Comparison of ENCODE assay signal across 28 mouse cellular contexts in genomic region chr15:24911466-24911865, GRCm38 (mm10).
DNase-seq lines count a peak whose midpoint lies in the region; ATAC-seq and TF ChIP-seq lines count a peak whose summit lies in the region.
"Had no signal": no experiment of that assay in that cellular context is flagged by ENCODE, and none has a peak within 500 bp of the region (broad histone marks: within the 10 kb centered on the region; RNA-seq: fewer than 3 reads in every experiment).

No protein-coding gene starts in this region.

- H3K4me1 ChIP-seq in hindbrain, embryonic 11.5 days (replicated peaks; ENCODE audit: control insufficient read depth, insufficient read depth, low read length): no peaks in the 10 kb centered on the region
- no peaks in the 10 kb centered on the region for H3K4me1 ChIP-seq in hindbrain, embryonic 16.5 days (ENCODE audit: control insufficient read depth, insufficient read depth, low read depth, low read length)
- H3K4me1 ChIP-seq in midbrain, embryonic 14.5 days (ENCODE audit: control insufficient read depth, insufficient read depth, low read length): no peaks in the 10 kb centered on the region
- H3K4me1 ChIP-seq in midbrain, embryonic 11.5 days (ENCODE audit: control insufficient read depth, insufficient read depth, low read length): no peaks in the 10 kb centered on the region
- H3K4me1 ChIP-seq in midbrain, postnatal 0 days (ENCODE audit: insufficient read depth, low read length): no peaks in the 10 kb centered on the region
- H3K4me1 ChIP-seq: embryonic facial prominence, embryonic 12.5 days; heart, embryonic 13.5 days; kidney, embryonic 15.5 days; limb, embryonic 13.5 days; lung, embryonic 15.5 days; neural tube, embryonic 12.5 days had no signal

- H3K4me3 ChIP-seq in hindbrain, embryonic 11.5 days (ENCODE audit: low read depth, low read length): no peak overlapping the region
- H3K4me3 ChIP-seq in hindbrain, embryonic 16.5 days (ENCODE audit: low read length): no peak overlapping the region
- no peak overlapping the region for H3K4me3 ChIP-seq in midbrain, embryonic 14.5 days (replicated peaks; ENCODE audit: low read depth, low read length)
- no peak overlapping the region for H3K4me3 ChIP-seq in midbrain, embryonic 11.5 days (ENCODE audit: low read depth, low read length)
- H3K4me3 ChIP-seq in midbrain, postnatal 0 days (ENCODE audit: low read depth, low read length): no peak overlapping the region
- H3K4me3 ChIP-seq: embryonic facial prominence, embryonic 12.5 days; gastrocnemius, adult 2 months; heart, embryonic 13.5 days; kidney, embryonic 15.5 days; limb, embryonic 13.5 days; lung, embryonic 15.5 days; midbrain, embryonic 12.5 days; myocyte; neural tube, embryonic 12.5 days had no signal

- WGBS in hindbrain, embryonic 11.5 days: 54% methylated on average over 1 of the region's 1 CpGs
- 62% methylated on average over 1 of the region's 1 CpGs for WGBS in hindbrain, embryonic 16.5 days
- 35% methylated on average over 1 of the region's 1 CpGs for WGBS in midbrain, embryonic 14.5 days
- WGBS in midbrain, embryonic 11.5 days: 64% methylated on average over 1 of the region's 1 CpGs
- WGBS in midbrain, postnatal 0 days: 41% methylated on average over 1 of the region's 1 CpGs

- ATAC-seq in hindbrain, embryonic 11.5 days (ENCODE audit: low FRiP score): no peak
- no peak for ATAC-seq in hindbrain, embryonic 16.5 days
- ATAC-seq in midbrain, embryonic 14.5 days (ENCODE audit: low FRiP score, low TSS enrichment): no peak
- ATAC-seq in midbrain, embryonic 11.5 days (ENCODE audit: low FRiP score): no peak
- ATAC-seq in midbrain, postnatal 0 days (ENCODE audit: low FRiP score): no peak
- ATAC-seq: forebrain, embryonic 16.5 days; inflammation-experienced regulatory T-cells, adult 6 months had no signal

- DNase-seq in cerebellum, postnatal 14 days: peak; percentile 39 to 51
- DNase-seq in cerebellum, adult 8-10 months: no peak
- DNase-seq in hindbrain, embryonic 11.5 days (ENCODE audit: low spot score): peak; percentile 10
- peak; percentile 46 for DNase-seq in midbrain, embryonic 14.5 days
- no peak for DNase-seq in midbrain, embryonic 11.5 days (ENCODE audit: low spot score, missing footprints)
- peak; percentile 14 for DNase-seq in midbrain, postnatal 0 days (ENCODE audit: low spot score)
- DNase-seq: adrenal gland, postnatal 10 days; cerebellum, adult 11-12 months; cerebellum, postnatal 25 days; gastrocnemius, adult 2 months; heart, postnatal 10 days; kidney, adult 11 months; kidney, postnatal 25 days; right cerebral cortex, postnatal 14 days; thymus, postnatal 4 days had no signal

- no peak overlapping the region for H3K4me2 ChIP-seq in hindbrain, embryonic 11.5 days (replicated peaks; ENCODE audit: low read depth, low read length)
- no peak overlapping the region for H3K4me2 ChIP-seq in hindbrain, embryonic 16.5 days (ENCODE audit: low read length)
- no peak overlapping the region for H3K4me2 ChIP-seq in midbrain, embryonic 14.5 days (ENCODE audit: low read length)
- no peak overlapping the region for H3K4me2 ChIP-seq in midbrain, embryonic 11.5 days
- H3K4me2 ChIP-seq in midbrain, postnatal 0 days (ENCODE audit: low read depth, low read length, poor library complexity, severe bottlenecking): no peak overlapping the region
- H3K4me2 ChIP-seq: embryonic facial prominence, embryonic 12.5 days; heart, embryonic 13.5 days; kidney, embryonic 15.5 days; limb, embryonic 13.5 days; liver, embryonic 11.5 days; lung, embryonic 15.5 days; midbrain, embryonic 12.5 days; neural tube, embryonic 12.5 days had no signal

- no peak overlapping the region for H3K27ac ChIP-seq in hindbrain, embryonic 11.5 days (ENCODE audit: low read depth, low read length)
- H3K27ac ChIP-seq in hindbrain, embryonic 16.5 days (ENCODE audit: low read depth, low read length): no peak overlapping the region
- no peak overlapping the region for H3K27ac ChIP-seq in midbrain, embryonic 14.5 days (replicated peaks; ENCODE audit: low read depth, low read length)
- H3K27ac ChIP-seq in midbrain, embryonic 11.5 days (ENCODE audit: low read depth, low read length): no peak overlapping the region
- no peak overlapping the region for H3K27ac ChIP-seq in midbrain, postnatal 0 days (ENCODE audit: low read depth, low read length)
- H3K27ac ChIP-seq: embryonic facial prominence, embryonic 12.5 days; gastrocnemius, adult 2 months; heart, embryonic 13.5 days; kidney, embryonic 15.5 days; limb, embryonic 13.5 days; lung, embryonic 15.5 days; midbrain, embryonic 12.5 days; neural tube, embryonic 12.5 days had no signal

- no peak for TF ChIP-seq CTCF in midbrain, postnatal 0 days (IDR thresholded peaks at IDR 0.05)

- H3K27me3 ChIP-seq in hindbrain, embryonic 11.5 days (ENCODE audit: control insufficient read depth, insufficient read depth, low read length): no peaks in the 10 kb centered on the region
- no peaks in the 10 kb centered on the region for H3K27me3 ChIP-seq in hindbrain, embryonic 16.5 days (replicated peaks; ENCODE audit: control insufficient read depth, insufficient read depth, low read length)
- H3K27me3 ChIP-seq in midbrain, embryonic 14.5 days (ENCODE audit: control insufficient read depth, insufficient read depth, low read length): no peaks in the 10 kb centered on the region
- H3K27me3 ChIP-seq in midbrain, embryonic 11.5 days (ENCODE audit: control insufficient read depth, insufficient read depth, low read length): no peaks in the 10 kb centered on the region
- H3K27me3 ChIP-seq in midbrain, postnatal 0 days (ENCODE audit: insufficient read depth, low read length): no peaks in the 10 kb centered on the region
- H3K27me3 ChIP-seq: embryonic facial prominence, embryonic 12.5 days; heart, embryonic 13.5 days; kidney, embryonic 15.5 days; limb, embryonic 13.5 days; lung, embryonic 15.5 days; midbrain, embryonic 12.5 days; neural tube, embryonic 12.5 days had no signal

- H3K36me3 ChIP-seq in hindbrain, embryonic 11.5 days (ENCODE audit: control insufficient read depth, insufficient read depth, low read length): no peaks in the 10 kb centered on the region
- H3K36me3 ChIP-seq in hindbrain, embryonic 16.5 days (ENCODE audit: control insufficient read depth, insufficient read depth, low read length): no peaks in the 10 kb centered on the region
- no peaks in the 10 kb centered on the region for H3K36me3 ChIP-seq in midbrain, embryonic 14.5 days (ENCODE audit: control insufficient read depth, insufficient read depth, low read length)
- no peaks in the 10 kb centered on the region for H3K36me3 ChIP-seq in midbrain, embryonic 11.5 days (ENCODE audit: control insufficient read depth, insufficient read depth, low read length)
- H3K36me3 ChIP-seq in midbrain, postnatal 0 days (ENCODE audit: insufficient read depth, low read length): no peaks in the 10 kb centered on the region
- H3K36me3 ChIP-seq: embryonic facial prominence, embryonic 12.5 days; G1E; heart, embryonic 13.5 days; kidney, embryonic 15.5 days; limb, embryonic 13.5 days; lung, embryonic 15.5 days; midbrain, embryonic 12.5 days; neural tube, embryonic 12.5 days had no signal

- no peak overlapping the region for H3K9ac ChIP-seq in hindbrain, embryonic 11.5 days (ENCODE audit: low read depth, low read length)
- H3K9ac ChIP-seq in hindbrain, embryonic 16.5 days (ENCODE audit: low read depth, low read length): no peak overlapping the region
- no peak overlapping the region for H3K9ac ChIP-seq in midbrain, embryonic 14.5 days (replicated peaks; ENCODE audit: low read length)
- H3K9ac ChIP-seq in midbrain, embryonic 11.5 days (ENCODE audit: low read length): no peak overlapping the region
- H3K9ac ChIP-seq in midbrain, postnatal 0 days (replicated peaks; ENCODE audit: low read length, poor library complexity, severe bottlenecking): no peak overlapping the region
- H3K9ac ChIP-seq: embryonic facial prominence, embryonic 12.5 days; heart, embryonic 13.5 days; kidney, embryonic 15.5 days; limb, embryonic 13.5 days; lung, embryonic 15.5 days; midbrain, embryonic 12.5 days; neural tube, embryonic 12.5 days had no signal

- no peaks in the 10 kb centered on the region for H3K9me3 ChIP-seq in hindbrain, embryonic 11.5 days (ENCODE audit: control insufficient read depth, low read length)
- no peaks in the 10 kb centered on the region for H3K9me3 ChIP-seq in hindbrain, embryonic 16.5 days (ENCODE audit: control insufficient read depth, low read length)
- no peaks in the 10 kb centered on the region for H3K9me3 ChIP-seq in midbrain, embryonic 14.5 days (ENCODE audit: control insufficient read depth, low read length)
- H3K9me3 ChIP-seq in midbrain, embryonic 11.5 days (ENCODE audit: control insufficient read depth, low read length): no peaks in the 10 kb centered on the region
- H3K9me3 ChIP-seq in midbrain, postnatal 0 days (ENCODE audit: low read length): no peaks in the 10 kb centered on the region
- H3K9me3 ChIP-seq: embryonic facial prominence, embryonic 12.5 days; G1E; heart, embryonic 13.5 days; kidney, embryonic 15.5 days; limb, embryonic 13.5 days; lung, embryonic 15.5 days; midbrain, embryonic 12.5 days; neural tube, embryonic 12.5 days had no signal

Comparison
In these comparisons a context has a peak if more than half of its experiments do, and no peak if none do; other contexts are left out.
1. DNase-seq: peak in cerebellum, postnatal 14 days (2 of 2), hindbrain, embryonic 11.5 days (single experiment), midbrain, embryonic 14.5 days (single experiment) and midbrain, postnatal 0 days (single experiment); none in cerebellum, adult 8-10 months (single experiment) and midbrain, embryonic 11.5 days (single experiment).